Mouse (Mus musculus): ENCODE data around the gene Hyal1.

Gene Hyal1

DNA sequence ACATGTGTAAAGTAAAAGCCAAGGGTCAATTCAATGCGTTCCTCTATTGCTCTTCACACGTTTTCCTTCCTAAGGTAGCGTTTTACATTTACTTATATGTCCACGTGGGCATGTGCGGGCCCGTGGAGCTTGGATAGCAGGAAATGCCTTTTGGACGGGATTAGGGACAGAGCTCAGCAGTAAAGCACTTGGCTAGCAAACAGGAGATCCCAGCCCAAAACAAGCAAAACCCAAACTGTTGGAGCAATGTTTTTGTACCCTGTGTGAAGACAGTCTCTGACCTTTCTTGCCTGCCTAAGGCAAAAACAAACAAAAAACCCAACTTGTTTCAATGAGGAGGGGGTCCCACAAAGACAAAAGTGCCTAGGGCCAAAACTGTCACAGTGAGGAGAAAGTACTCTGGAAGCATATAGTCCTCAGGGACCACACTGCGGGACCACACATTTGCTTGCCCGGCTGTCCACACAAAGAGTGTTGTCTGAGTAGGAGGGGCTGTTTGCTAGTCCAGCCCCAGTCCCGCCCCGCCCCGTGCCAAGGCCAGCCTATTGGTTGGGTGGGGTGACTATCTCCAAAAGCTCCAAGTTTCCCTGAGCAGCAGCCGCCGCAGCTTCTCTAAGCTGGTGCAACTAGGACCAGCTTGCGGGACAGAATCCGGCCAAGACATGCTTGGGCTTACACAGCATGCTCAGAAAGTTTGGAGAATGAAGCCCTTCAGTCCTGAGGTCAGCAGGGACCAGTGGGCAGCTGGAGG, at the start of gene Hyal1:
Hyal1 (plus strand) TSS at position 571 of the 751 bp plus-strand sequence.
- DNase-seq: no peak

DNA sequence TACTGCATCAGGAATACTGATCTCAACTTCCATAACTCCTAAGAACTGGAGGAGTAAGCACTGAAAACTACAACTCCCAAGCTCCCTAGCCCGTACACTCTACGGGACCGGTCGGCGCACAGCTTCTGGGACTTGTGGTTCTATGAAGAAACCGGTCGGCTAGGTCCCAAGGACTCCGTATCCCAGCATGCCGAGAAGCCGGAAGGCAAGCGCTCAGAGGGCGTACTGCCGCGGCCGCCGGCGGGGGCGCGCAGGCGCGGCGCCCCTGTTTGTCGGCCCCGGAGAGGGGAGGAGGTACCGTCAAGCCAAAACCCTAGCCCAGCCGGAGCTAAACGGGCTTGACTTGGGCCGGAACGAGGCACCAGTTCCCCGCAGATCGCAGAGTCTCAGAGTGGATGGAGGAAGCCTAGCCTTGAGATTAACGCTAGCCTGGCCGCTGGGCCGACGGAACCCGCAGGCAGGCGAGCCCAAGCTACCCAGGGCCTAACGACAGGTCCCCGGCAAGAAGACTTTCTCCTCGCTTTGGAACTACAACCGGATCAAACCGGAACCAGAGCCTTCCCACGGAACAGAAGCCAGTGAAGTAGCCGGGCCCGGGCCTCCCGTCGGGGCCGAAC, 42.8 kb upstream of the Hyal1 start, which contains the start of gene Tmem115:
Tmem115 (plus strand) TSS at position 155 of the 617 bp plus-strand sequence.
- DNase-seq: peak; percentile 86 to 93

DNA sequence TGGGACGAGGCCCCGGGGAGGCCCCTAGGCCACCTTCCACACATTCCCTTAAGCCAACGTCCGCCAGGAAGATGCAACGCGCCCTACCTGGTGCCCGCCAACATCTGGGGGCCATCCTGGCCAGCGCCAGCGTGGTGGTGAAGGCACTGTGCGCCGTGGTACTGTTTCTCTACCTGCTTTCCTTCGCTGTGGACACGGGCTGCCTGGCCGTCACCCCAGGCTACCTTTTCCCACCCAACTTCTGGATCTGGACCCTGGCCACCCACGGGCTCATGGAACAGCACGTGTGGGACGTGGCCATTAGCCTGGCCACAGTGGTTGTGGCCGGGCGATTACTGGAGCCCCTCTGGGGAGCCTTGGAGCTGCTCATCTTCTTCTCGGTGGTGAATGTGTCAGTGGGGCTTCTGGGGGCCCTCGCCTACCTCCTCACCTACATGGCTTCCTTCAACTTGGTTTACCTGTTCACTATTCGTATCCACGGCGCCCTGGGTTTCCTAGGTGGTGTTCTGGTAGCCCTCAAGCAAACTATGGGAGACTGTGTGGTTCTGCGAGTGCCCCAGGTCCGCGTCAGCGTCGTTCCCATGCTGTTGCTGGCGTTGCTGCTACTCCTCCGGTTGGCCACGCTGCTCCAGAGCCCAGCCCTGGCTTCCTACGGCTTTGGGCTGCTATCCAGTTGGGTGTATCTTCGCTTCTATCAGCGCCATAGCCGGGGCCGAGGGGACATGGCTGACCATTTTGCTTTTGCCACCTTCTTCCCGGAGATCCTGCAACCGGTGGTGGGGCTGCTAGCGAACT, 42.1 kb upstream of the Hyal1 start:
- peak; percentile 30 to 39 for DNase-seq

DNA sequence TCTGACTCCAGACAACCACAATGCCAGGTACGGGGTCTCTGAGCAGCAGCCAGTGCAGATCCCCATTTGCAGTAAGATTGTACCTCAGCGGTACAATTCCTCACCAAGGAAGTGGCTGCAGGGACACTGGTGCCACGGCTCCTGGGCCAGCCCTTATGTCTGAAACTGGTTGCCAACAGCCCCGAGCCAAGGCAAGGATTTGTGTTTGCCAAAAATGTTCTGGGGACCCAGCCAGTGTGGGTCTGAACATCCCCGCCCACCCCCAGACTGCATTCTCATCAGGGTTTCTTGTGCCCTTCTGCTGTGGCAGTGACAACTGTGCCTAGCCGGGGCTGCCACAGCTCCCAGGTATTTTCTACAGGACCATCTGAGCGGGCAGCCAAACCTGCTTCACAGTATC, 38.5 kb upstream of the Hyal1 start:
- no peak for DNase-seq

DNA sequence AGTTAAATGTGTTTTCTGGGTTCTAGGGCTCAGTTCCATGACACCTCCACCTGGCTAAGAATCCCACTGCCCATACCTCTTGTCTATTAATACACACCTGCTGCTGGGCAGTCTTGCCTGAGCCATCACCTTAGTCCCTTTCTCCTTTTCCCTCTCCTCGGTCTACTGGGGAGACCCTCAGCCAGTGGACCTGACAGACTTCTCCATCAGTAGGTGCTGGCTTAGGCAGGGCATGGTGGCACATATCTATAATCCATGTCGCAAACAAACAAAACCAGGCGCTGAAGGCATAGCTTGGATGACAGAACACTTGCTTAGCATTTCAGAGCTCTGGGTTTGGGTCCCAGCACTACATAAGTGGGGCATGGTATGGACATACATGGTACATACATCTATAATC, 38.0 kb upstream of the Hyal1 start:
- DNase-seq: no peak

DNA sequence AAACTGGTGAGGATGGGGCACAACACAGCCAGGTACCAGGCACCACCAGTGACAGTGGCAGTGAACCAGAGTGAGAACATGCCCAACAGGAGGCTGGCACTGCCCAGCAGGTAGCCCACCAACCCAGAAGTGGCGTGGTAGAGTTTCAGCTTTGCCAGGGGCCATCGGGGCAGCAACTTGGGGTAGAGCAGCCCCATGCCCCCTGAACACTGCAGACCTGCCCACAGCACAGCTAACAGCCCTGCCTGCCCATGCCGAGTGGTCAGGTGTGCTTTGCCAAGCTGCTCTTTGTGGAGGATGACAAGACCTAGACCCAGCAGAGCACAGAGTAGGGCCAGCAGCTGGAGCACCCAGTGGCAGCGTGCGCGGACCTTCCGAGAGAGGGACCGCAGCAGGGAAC, 36.8 kb upstream of the Hyal1 start:
- DNase-seq: no peak

DNA sequence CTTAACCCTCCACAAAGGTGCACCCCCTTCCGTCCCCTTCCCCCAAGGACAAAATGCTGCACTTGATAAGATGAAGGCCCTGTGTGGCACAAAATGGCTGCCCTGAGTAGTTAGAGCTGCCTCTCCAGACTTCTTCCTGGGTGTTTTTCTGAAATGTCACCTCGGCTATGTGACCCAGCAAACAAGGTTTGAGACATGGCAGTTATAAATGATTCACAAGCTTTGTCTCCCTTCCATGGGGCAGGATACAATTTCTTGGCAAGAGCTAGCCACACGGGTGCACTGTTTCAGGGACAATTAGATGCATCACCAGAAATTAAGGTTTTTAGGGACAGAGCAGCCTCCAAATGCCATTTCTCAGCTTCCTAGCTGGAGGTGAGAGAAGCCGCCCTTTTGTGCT, 36.3 kb upstream of the Hyal1 start:
- no peak for DNase-seq

DNA sequence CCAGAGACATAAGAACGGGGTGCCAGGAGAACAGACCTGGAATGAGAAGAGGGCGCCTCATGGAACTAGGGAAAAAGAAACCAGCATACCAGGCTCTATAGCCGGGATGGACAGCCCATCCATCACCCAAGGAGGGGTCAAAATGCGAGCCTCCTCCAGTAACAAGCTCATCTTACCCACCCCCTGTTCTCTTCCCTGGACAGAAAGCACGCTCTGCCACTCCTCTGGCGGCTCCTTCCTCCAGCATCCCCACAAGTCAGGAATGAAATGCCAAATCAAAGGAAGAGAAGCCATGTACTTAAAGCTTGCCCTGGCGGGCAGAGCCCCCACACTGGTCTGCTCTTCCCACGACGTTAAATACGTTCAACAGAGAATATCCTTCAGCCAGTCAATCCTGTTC, 35.7 kb upstream of the Hyal1 start:
- no peak for DNase-seq

DNA sequence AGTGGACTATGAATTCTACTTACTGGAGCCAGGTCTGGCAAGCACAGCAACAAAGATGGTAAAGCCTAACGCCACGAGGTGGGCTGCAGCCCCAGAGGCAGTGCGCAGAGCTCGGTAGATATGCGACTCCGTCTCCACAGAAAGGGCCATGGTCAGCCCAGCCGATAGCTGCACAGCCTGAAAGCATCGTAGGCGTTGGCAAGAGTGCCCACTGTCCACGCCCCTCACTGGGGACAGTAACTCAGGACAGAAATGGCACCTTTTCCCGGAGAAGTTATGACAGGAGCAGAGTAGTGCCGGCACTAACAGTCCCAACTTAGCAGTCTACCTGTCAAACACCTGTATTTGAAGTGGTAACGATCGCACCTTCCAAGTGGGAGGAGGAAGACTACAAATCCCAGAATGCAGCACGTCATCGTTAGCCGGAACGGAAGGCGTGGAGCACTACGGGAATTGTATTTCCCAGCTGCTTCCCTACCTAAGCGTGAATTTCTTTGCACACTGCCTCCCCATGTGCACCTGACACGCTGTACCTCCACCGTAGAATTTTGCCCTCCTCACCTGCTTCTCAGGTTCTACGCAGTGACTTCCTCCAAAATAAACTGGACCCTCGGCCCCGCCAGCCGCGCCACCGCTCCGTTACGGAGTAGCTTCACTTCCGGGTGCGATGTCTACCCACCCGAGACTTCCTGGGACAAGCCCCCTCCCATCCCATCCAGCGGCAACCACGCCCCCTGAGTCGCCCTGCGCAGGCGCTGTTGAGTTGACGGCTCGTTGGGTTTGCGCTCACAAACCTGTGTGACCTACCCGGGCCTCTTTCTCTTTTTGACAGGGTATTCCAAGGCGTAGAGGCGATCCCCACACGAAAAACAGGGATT, 35.0 kb upstream of the Hyal1 start, which contains the start of the genes Cyb561d2 and Nprl2:
Cyb561d2 (minus strand) TSS at position 720 of the 878 bp plus-strand sequence.
Nprl2 (plus strand) TSS at position 753 of the 878 bp plus-strand sequence.
- peak; percentile 97 for DNase-seq

DNA sequence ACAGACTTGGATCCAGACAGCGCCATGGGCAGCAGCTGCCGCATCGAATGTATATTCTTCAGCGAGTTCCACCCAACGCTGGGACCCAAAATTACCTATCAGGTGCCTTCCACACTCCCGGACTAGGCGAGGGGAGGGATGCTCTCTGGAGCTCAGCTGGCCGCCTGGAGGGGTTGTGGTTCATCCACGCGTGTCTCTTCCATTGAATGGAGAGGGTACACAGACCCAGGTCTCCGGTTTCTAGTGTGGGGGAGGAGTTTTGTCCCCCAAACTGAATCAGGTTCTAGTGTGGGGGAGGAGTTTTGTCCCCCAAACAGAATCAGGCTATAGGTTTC, 34.4 kb upstream of the Hyal1 start:
- no peak for DNase-seq

DNA sequence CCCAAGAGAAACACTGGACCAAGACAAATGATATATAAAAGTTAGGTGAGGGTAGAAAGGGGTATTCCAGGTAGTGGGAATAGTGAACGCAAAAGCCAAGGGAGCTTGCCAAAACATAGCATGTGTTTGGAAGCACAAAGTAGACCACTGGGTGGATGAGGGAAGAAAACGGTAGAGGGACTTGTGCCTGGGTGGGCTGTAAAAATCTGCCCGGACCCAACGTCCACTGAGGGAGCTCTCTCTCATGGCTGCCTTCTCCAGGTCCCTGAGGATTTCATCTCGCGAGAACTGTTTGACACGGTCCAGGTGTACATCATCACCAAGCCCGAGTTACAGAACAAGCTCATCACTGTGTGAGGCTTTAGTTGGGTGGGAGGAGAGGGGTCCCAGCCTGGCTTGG, 34.0 kb upstream of the Hyal1 start:
- no peak for DNase-seq

DNA sequence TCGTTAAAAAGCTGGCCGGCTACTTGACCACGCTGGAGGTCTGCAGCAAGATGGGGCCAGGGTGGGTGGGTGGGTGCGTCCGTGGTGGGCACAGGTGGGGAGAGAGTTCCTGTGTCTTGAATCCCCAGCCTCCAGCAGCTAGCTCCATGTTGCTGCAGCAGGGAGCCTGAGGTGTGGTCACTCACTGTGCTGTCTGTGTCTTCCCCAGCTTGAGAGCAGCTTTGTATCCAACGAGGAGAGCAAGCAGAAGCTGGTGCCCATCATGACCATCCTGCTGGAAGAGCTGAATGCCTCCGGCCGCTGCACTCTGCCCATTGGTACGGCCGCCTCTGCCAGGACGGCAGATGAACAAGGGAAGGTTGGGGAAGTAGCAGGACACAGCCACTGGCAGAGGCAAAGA, 33.4 kb upstream of the Hyal1 start:
- DNase-seq: no peak

DNA sequence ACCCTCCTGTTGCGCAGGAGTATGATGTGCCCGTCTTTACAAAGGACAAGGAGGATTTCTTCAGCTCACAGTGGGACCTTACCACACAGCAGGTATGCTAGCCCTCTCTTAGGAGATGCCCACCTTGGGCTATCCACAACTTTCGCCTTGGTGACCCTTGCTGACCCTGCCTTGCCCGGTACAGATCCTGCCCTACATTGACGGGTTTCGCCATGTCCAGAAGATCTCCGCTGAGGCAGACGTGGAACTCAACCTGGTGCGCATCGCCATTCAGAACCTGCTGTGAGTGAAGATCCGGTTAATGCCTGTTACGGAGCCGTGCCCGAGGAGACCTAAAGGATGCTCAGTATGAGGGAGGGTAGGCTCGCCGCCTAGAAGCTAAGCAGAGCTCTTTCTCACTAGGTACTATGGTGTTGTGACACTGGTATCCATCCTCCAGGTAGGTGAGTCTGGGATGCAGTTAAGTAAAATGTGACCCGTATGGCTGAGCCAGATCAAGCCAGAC, 32.5 kb upstream of the Hyal1 start:
- no peak for DNase-seq

DNA sequence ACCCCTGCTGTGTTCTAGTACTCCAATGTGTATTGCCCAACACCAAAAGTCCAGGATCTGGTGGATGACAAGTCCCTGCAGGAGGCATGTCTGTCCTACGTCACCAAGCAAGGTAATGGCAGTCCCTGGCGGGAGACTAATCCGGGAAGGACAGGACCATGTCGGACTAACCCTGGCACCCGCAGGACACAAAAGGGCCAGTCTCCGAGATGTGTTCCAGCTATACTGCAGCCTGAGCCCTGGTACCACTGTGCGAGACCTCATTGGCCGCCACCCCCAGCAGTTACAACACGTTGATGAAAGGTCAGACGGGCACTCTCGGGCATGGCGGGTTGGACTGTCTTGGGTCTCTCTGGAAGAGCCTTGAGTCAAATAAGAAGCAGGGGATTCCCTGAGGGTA, 32.0 kb upstream of the Hyal1 start:
- DNase-seq: no peak

DNA sequence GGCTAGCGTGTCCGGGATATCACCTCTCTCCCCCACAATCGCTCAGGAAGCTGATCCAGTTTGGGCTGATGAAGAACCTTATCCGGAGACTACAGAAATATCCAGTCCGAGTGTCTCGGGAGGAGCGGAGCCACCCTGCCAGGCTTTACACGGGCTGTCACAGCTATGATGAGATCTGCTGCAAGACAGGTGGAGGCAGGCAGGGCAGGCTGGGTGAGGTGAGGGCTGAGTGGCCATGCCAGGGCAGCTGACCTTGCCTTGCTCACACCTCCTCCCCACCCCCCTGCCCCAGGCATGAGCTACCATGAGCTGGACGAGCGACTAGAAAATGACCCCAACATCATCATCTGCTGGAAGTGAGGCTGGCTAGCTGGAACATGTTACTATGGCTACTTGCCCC, 31.5 kb upstream of the Hyal1 start:
- no peak for DNase-seq

DNA sequence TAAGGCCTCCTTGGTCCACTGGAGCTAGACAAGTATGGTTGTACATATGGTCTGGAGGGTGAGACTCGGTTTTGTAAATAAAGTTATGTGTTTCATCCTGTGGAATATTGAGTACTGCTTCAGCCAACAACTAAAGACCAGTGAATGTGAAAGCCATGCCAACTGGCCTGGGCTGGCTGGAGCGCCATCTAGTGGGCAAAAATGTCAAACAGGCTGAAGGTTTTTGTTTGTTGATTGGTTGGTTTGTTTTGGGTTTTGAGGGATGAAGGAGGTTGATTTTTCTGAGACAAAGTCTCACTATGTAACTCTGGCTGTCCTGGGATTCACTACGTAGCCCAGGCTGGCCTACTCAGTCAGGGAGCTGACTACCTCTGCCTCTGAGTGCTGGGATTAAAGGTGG, 31.1 kb upstream of the Hyal1 start:
- peak; percentile 66 to 72 for DNase-seq

DNA sequence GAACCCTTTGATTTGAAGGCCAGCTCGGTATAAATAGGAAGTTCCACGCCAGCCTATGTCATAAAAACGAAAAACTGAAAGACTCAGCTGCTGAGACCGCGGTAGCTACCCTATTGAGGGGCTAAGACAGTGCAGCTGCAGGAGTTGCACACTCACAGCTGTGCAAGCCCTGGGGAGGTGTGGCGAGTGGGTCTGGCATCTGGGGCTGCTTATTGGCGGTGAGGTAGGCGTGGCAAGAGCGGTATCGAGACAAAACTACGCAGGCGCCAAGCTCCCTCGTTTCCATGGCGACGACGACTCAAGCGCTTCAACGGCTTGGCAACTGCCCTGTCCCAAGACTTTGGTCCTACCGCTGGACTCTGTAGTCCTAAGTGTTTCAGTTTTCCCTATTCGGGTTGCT, 29.7 kb upstream of the Hyal1 start, which contains the start of gene Zmynd10:
Zmynd10 (plus strand) TSS at position 273 of the 400 bp plus-strand sequence.
- DNase-seq: peak; percentile 86 to 94

DNA sequence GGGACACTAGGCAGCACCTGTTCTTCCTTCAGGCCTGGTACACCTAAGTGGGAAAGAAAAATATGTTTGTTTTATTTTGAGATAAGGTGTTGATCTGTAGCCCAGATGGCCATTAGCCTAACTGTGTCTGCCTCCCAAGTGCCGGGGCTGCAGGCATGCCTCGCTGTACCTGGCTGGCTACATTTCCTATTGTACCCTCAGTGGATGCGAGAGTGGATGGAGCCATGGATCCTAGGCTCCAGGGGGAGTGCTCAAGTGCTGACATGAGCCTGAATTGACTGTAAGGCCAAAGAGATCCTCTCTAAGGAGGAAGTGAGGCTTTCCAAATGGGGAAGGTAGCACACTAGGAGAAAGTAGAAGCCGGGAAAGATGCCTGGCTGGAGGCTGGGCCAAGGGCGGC, 28.8 kb upstream of the Hyal1 start:
- peak in 1 of 2 experiments; percentile 13 for DNase-seq

DNA sequence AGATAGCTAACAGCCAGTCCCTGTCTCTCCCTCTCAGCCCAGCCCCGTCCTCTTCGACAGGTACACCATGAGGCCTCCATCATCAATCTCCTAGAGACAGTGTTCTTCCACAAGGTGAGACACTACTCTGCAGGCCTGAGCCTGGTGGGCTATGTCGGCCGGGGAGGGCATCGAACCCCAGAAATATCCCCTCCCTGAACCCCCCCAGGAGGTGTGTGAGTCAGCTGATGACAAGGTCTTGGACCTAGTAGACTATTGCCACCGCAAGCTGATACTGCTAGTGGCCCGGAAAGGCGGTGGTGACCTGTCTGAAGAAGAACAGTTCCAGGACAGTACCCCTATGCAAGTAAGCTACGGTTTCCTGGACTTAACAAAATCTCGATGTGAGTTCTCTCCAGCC, 27.9 kb upstream of the Hyal1 start:
- DNase-seq: no peak

DNA sequence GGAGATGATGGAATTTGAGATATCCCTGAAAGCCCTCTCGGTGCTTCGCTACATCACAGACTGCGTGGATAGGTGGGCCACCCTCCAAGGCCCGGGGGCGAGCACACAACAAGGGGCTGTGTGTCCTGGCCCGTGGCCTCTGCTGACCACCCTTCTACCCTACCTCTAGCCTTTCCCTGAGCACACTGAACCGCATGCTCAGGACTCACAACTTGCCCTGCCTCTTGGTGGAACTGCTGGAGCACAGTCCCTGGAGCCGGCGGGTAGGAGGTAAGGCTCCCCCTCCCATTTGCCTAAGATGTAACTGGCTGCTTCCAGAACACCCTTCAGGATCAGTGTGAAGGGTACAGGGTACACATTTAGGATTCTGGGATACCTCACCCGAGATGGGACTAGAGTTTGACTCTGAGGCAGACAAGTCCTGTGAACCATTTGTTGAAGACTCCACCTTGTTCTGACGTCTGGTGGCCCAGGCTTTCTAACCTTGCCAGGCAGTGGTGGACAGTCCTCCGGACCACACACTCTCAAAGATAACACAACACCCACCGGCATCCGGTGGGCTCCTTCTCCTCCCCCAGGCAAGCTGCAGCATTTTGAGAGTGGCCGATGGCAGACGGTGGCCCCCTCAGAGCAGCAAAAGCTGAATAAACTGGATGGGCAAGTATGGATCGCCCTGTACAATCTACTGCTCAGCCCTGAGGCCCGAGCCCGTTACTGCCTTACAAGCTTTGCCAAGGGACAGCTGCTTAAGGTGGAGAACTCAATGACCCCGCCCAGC, 27.2 kb upstream of the Hyal1 start:
- DNase-seq: no peak

DNA sequence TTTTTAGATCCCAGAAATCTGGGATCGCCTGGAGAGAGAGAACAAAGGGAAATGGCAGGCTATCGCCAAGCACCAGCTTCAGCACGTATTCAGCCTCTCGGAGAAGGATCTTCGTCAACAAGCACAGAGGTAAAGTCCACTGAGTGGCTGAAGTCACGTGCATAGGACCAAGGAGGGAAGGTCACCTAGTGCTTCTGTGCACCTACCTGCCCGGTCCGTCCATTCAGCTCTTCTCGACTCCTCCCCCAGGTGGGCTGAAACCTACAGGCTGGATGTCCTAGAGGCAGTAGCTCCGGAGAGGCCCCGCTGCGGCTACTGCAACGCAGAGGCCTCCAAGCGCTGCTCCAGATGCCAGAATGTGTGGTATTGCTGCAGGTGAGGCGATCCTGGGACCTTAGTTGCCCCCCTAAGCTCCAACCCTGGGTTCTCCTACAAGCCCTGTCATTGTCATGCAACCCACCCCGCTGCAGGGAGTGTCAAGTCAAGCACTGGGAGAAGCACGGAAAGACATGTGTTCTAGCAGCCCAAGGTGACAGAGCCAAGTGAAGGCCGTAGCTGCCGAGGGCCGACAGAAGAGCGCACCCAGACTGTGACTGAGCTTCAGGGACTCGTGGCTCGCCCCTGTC, 26.1 kb upstream of the Hyal1 start:
- no peak for DNase-seq
